Mouse (Mus musculus) cerebellum, postnatal 14 days (tissue): ENCODE results near the gene Cck.

Experiments used
- DNase-seq, 2 experiments: peaks; one replicate each; pipeline ENCODE4 v3.0.0; 2021; ENCODE audit warnings: mixed read lengths in 2 of 2

The Cck gene

GRCm38 (mm10) chr9:121495529-121495928, at the start of gene Cck:
Gene Cck, minus strand, starts transcription at chr9:121495694.
- DNase-seq: no peak

DNA sequence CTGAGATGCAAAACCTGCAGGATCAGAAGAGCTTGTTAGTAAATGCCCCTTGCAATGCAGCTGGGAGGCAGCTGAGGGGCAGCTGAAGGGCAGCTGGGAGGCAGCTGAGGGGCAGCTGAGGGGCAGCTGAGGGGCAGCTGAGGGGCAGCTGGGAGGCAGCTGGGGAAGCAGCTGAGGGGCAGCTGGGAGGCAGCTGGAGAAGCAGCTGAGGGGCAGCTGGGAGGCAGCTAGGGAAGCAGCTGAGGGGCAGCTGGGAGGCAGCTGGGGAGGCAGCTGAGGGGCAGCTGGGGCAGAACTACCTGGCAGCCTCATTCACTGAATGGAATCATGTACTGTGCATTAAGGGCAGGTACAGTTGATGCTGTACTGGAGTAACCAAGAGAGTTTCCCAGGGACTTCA, 46.0 kb upstream of the Cck start:
- DNase-seq: no peak

DNA sequence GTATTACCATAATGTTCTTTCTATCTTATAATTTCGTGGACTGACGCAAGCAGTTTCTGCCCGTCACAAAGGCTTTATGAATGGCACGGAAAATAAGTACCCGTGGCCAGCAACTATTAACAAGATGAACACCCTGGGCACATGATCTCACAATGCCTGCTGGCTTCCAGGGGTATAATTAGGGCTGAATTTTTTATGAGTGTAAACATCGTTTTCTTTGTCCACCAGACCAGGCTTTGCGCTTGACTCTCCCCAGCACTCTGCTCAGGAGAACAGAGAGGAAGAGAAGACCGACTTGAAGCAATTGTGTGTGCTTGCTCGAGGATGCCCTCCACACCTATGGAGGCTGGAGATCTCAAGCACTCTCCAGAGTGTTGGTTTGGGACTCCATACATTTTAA, 37.1 kb upstream of the Cck start:
- DNase-seq: no peak

GRCm38 (mm10) chr9:121528605-121529357, 33.3 kb upstream of the Cck start:
- DNase-seq: no peak

- no peak for DNase-seq
Observed at GRCm38 (mm10) chr9:121526171-121526570, 30.7 kb upstream of the Cck start.

DNA sequence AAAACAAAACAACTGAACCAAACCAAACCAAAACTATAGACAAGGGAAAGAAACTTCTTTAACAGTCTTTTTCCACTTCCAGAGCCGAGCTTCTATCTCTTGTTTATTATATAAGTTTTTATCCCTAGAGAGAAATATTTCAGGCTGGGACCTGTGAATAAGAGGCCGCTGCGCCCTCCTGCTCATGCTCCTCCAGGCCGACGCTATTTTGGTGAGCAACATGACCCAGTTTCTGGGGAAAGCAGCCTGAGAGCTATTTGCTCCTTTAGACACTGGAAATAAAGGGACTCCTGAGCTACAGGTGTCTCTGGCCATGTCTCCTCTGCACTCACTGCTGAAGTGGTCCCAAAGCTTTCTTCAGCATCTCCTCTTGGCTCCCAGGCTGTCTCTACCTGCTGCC, 24.6 kb upstream of the Cck start:
- no peak for DNase-seq

DNA sequence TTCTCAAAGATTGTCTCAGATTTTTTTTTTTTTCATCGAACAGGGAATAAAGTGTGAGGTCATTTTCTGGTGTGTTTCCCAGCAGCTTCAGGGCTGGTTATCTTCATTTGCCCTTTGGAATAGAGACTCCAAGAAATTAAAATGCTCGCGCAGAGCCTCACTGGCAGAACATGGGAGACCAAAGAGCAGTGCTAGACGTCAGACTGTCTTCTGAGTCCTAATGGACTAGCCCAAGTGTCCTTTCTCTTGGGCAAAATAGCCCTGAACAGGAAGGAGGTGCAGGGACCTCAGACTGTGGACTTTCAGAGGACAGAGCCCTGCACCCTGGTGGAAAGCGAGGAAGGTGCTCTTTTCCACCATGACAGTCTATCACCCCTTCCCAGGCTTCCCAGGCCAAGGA, 19.0 kb upstream of the Cck start:
- no peak for DNase-seq

- DNase-seq: no peak
Observed at GRCm38 (mm10) chr9:121511911-121512310, 16.4 kb upstream of the Cck start.

GRCm38 (mm10) chr9:121506478-121507180, 11.1 kb upstream of the Cck start:
- DNase-seq: no peak

DNA sequence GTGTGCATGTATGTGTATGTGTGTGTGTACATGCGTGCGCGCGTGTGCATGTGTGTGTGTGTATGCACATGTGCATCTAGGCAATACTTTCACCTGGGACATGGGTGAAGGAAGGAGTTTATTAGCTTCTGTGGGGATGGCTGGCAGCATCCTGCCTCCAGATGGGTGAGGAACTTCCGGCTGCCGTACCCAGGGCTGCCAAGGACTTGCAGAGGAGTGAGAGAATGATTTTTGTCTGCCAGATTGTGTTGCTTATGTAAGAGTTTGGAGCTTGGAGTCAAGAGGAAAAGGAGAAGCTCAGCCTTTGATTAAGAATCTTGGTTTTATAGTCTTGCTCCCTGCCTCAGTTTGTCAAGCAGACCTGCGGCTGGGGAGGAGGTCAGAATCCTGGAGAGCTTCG, 9.9 kb upstream of the Cck start:
- peak; percentile 21 to 36 for DNase-seq

DNA sequence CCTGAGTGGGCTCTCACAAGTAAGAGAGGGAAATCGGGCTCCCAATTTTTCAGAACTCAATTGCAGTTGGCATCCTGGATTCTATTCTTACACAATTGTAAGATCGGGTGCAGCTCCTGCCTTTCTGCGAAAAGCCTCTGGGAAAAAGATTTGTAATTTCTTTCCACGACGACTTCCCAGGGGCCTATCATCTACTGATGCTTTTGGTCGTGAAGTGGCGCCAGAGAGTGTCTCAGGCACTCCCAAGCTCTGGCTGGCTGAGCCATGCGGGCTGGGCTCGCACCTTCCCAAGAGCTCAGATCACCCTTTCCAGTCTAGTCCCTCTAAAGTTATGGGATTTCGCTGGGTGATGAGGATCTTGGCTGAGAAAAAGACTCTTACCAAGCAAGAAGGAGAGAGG, 608 bp upstream of the Cck start:
- peak in 1 of 2 experiments; percentile 9 for DNase-seq

- peak in 1 of 2 experiments; percentile 9 for DNase-seq
Observed at GRCm38 (mm10) chr9:121494006-121494767, 1.3 kb downstream of the Cck start.

GRCm38 (mm10) chr9:121491592-121492240, 3.8 kb downstream of the Cck start:
- DNase-seq: no peak

GRCm38 (mm10) chr9:121487216-121487615, 8.3 kb downstream of the Cck start:
- DNase-seq: no peak

- peak; percentile 82 to 86 for DNase-seq
Observed at GRCm38 (mm10) chr9:121479453-121479852, 16.0 kb downstream of the Cck start.

- peak; percentile 92 to 94 for DNase-seq
Observed at GRCm38 (mm10) chr9:121477305-121477911, 18.1 kb downstream of the Cck start.

- DNase-seq: peak; percentile 72 to 75
Observed at GRCm38 (mm10) chr9:121475488-121476452, 19.7 kb downstream of the Cck start.

DNA sequence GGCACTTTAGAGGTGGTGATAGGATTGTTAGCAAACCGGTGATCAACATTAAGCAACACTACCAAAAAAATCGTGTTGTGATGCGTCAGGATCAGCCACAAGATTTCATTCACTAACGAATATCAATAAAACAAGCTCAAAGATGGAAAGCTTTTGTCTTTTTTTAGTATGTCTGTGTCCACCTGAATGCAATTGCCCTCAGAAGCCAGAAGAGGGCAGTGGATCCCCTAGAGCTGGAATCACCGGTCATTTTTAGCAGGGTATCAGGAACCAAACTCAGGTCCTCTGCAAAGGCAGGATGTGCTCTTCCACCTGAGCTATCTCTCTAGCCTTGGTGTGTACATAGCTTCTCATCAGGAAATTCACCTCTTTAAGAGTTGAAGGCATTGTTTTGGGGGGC, 20.7 kb downstream of the Cck start:
- no peak for DNase-seq

DNA sequence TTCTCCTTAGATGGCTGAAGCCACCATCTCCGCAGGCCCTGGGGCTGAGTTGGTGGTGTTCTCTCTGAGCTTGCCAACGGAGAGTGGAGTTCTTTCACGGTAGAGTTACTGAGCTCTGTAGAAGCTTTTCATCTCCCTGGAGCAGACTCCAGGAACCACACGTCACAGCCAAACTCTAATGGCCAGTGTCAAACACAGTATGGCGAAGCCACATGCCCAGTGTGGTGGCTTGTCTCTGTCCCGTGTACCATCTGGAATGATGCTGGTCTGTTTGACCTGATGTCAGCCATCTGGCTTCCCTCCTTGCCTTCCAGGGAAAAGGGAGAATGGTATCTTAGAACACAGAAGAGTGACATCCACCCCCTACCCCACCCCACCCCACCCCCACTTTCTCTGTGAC, 25.8 kb downstream of the Cck start:
- peak; percentile 50 to 64 for DNase-seq

- DNase-seq: peak in 1 of 2 experiments; percentile 41
Observed at GRCm38 (mm10) chr9:121467460-121467859, 28.0 kb downstream of the Cck start.

GRCm38 (mm10) chr9:121460527-121460926, 35.0 kb downstream of the Cck start:
- no peak for DNase-seq
